Mouse (Mus musculus) intestine, postnatal 0 days (tissue): Measurements from ENCODE around the gene Dusp16. TPM values are rescaled to one million over a fixed set of nuclear protein-coding genes. Genes with fewer than 3 reads are reported as not detected.

Experiments
- ATAC-seq: fragments of 200-750 bp; cut with Nextera tagmentation; 2 replicates; pipeline ENCODE4 v1.8.0; 2017; ENCODE audit warnings: mild to moderate bottlenecking, moderate TSS enrichment, moderate library complexity
- H3K27ac ChIP-seq: fragments of 300-500 bp; sonication (generic); 2 replicates; pipeline ENCODE4 v1.5.1; 2014; ENCODE audit warnings: mild to moderate bottlenecking, low read depth, low read length, moderate library complexity
- H3K27me3 ChIP-seq: fragments of 300-500 bp; sonication (generic); replicated peaks from 2 replicates; pipeline ENCODE4 v1.6.1; 2014; ENCODE audit warnings: low read length, mixed read lengths; ENCODE audit not compliant: control insufficient read depth, insufficient read depth
- H3K36me3 ChIP-seq: fragments of 300-500 bp; sonication (generic); 2 replicates; pipeline ENCODE4 v1.6.1; 2014; ENCODE audit warnings: mild to moderate bottlenecking, moderate library complexity; ENCODE audit not compliant: control insufficient read depth, insufficient read depth
- H3K4me1 ChIP-seq: fragments of 300-500 bp; sonication (generic); replicated peaks from 2 replicates; pipeline ENCODE4 v1.6.1; 2014; ENCODE audit warnings: antibody characterized with exemption, low read length, mixed read lengths; ENCODE audit not compliant: control insufficient read depth, insufficient read depth
- H3K4me2 ChIP-seq: fragments of 300-500 bp; sonication (generic); replicated peaks from 2 replicates; pipeline ENCODE4 v1.6.1; 2014; ENCODE audit warnings: low read depth, mild to moderate bottlenecking, moderate library complexity
- H3K4me3 ChIP-seq: fragments of 300-500 bp; sonication (generic); 2 replicates; pipeline ENCODE4 v1.5.1; 2014; ENCODE audit warnings: low read depth, low read length
- H3K9ac ChIP-seq: fragments of 300-500 bp; sonication (generic); 2 replicates; pipeline ENCODE4 v1.6.1; 2014; ENCODE audit warnings: mild to moderate bottlenecking, low read depth, low read length
- H3K9me3 ChIP-seq: fragments of 300-500 bp; sonication (generic); 2 replicates; pipeline ENCODE4 v1.6.1; 2016; ENCODE audit warnings: mixed run types; ENCODE audit not compliant: control insufficient read depth
- CTCF ChIP-seq: sonication (generic); IDR thresholded peaks from 2 replicates; pipeline ENCODE4 v1.5.1; 2016; ENCODE audit warnings: low read depth, mild to moderate bottlenecking, control low read depth, antibody characterized with exemption, moderate library complexity
- WGBS: fragments of 180-500 bp; shearing (Covaris S2); extraction: QIAGEN DNeasy Blood & Tissue Kit; methylation state at CpG from one replicate; pipeline ENCODE4 v1.1.7; 2014; 5-methylcytosine and 5-hydroxymethylcytosine counted together
- polyA plus RNA-seq: library from polyadenylated mRNA; unstranded; fragments of >200 nt; fragmentation: Nextera tagmentation; extraction: Ambion mirVana; gene quantifications from 2 replicates; pipeline ENCODE4 v1.2.1, GENCODE M21; 2015

The Dusp16 gene
- polyA plus RNA-seq, 1 experiment from 2014 or later, result 6.7 TPM

- Histone ChIP-seq H3K4me1 (no peaks in the 10 kb centered on the region), H3K27ac (no peak overlapping the region), H3K27me3 (no peaks in the 10 kb centered on the region), H3K9me3 (no peaks in the 10 kb centered on the region), H3K36me3 (peaks cover 3% of the 10 kb centered on the region; the same call in 1 of the 2 replicates), H3K4me3 (no peak overlapping the region), H3K4me2 (no peak overlapping the region), H3K9ac (no peak overlapping the region)
- 64% methylated on average over 1 of the region's 1 CpGs for WGBS
- TF ChIP-seq CTCF, result no peak
- no peak for ATAC-seq
Observed at GRCm38 (mm10) chr6:134763436-134763835, 29.0 kb downstream of the Dusp16 start.

GRCm38 (mm10) chr6:134761808-134762207 lies 30.6 kb downstream of the Dusp16 start:
- Histone ChIP-seq H3K9me3 (no peaks in the 10 kb centered on the region), H3K36me3 (peaks cover 8% of the 10 kb centered on the region; the same call in 1 of the 2 replicates), H3K4me3 (no peak overlapping the region), H3K4me2 (no peak overlapping the region), H3K27ac (no peak overlapping the region), H3K27me3 (no peaks in the 10 kb centered on the region), H3K4me1 (no peaks in the 10 kb centered on the region), H3K9ac (no peak overlapping the region)
- 80% methylated on average over 2 of the region's 2 CpGs for WGBS
- TF ChIP-seq CTCF, result no peak
- no peak for ATAC-seq

DNA sequence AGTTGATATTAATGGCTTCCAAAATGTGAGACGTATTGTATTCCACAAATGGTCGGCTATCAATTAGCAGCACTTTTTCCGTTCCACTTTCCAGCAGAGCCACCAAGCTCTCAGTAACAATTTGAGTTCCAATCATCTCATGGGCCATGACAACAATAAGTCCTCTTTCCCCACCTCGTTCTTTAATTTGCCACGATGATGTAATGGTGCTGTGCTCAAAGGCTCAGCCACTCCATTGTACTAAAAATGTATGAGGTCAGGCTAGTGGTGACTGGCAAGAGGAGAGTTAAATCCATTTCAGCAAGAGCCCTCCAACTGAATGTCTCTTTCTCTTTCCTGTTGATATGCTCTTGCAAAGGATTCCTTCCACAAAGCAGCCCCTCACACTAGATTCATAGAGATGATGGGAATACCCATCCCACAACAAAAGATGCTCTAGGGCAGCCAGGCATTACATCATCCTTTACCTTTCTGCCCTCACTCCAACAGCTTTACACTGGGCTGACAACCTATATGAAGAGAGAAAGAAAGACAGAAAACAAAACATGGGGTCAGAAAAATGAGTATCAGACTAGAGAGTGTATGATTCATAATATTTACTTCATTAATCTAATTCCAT lies 31.4 kb downstream of the Dusp16 start:
- no peak for TF ChIP-seq CTCF
- 87% methylated on average over 5 of the region's 5 CpGs for WGBS
- no peak overlapping the region for H3K27ac ChIP-seq
- H3K4me1 ChIP-seq, result no peaks in the 10 kb centered on the region
- no peaks in the 10 kb centered on the region for H3K9me3 ChIP-seq
- H3K27me3 ChIP-seq, result no peaks in the 10 kb centered on the region
- no peak overlapping the region for H3K4me3 ChIP-seq
- H3K9ac ChIP-seq, result no peak overlapping the region
- no peak overlapping the region for H3K4me2 ChIP-seq
- no peak for ATAC-seq
- H3K36me3 ChIP-seq, result peaks cover 12% of the 10 kb centered on the region

DNA sequence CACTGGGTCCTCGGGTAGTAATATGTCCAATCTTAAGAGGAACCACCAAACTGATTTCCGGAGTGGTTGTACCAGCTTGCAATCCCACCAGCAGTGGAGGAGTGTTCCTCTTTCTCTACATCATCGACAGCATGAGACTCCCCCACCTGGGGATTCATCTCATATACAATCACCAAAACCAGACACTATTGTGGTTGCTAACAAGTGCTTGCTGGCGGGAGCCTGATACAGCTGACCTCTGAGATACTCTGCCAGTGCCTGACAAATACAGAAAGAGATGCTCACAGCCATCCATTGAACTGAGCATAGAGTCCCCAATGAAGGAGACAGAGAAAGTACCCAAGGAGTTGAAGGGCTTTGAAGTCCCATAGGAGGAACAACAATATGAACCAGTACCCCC lies 36.4 kb downstream of the Dusp16 start:
- WGBS, result 92% methylated on average over 4 of the region's 4 CpGs
- H3K27me3 ChIP-seq, result no peaks in the 10 kb centered on the region
- no peak overlapping the region for H3K9ac ChIP-seq
- H3K4me3 ChIP-seq, result no peak overlapping the region
- no peak for TF ChIP-seq CTCF
- peaks cover 26% of the 10 kb centered on the region for H3K36me3 ChIP-seq
- peaks cover 8% of the 10 kb centered on the region; the same call in 1 of the 2 replicates for H3K4me1 ChIP-seq
- H3K9me3 ChIP-seq, result no peaks in the 10 kb centered on the region
- H3K4me2 ChIP-seq, result no peak overlapping the region
- no peak overlapping the region for H3K27ac ChIP-seq
- no peak for ATAC-seq

DNA sequence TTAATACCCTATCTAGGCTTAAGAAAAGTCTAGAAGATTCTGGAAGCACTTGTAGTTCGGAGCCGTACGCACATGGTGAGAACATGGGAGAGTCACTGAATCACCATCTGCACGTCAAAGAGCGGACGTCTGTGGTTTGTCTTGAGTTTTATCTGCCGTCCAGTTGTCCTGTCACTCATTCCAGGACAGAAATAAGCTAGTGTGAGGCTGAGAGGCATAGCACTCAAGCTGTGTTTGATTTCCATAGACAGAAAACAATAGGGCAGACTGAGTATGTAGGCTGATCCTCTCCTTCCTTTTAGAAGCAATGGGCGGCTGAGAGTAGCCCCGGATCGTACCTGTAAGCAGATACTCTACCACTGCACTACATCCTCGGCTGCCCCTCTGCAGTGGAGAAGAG lies 38.6 kb downstream of the Dusp16 start:
- Histone ChIP-seq H3K27ac (no peak overlapping the region), H3K4me2 (no peak overlapping the region), H3K36me3 (peaks cover 26% of the 10 kb centered on the region), H3K9me3 (no peaks in the 10 kb centered on the region), H3K4me1 (peaks cover 8% of the 10 kb centered on the region; the same call in 1 of the 2 replicates), H3K27me3 (no peaks in the 10 kb centered on the region), H3K4me3 (no peak overlapping the region), H3K9ac (no peak overlapping the region)
- no peak for ATAC-seq
- TF ChIP-seq CTCF, result no peak
- WGBS, result 94% methylated on average over 11 of the region's 11 CpGs

DNA sequence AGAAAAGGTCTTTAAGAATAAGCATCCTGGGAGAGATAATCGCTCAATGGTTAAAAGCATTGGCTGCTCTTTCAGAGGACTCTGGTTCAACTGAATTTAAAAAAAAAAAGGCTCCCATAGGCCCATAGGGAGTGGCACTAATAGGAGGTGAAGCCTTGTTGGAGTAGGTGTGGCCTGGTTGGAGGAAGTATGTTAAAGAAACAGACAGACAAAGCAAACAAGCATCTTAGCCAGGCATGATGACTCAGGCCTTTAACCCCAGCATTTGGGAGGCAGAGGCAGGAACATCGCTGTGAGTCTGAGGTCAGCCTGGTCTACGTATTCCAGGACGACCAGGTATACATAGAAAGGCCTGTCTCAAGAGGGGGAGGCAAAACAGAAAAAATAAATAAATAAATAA lies 39.0 kb downstream of the Dusp16 start:
- peaks cover 8% of the 10 kb centered on the region; the same call in 1 of the 2 replicates for H3K4me1 ChIP-seq
- 84% methylated on average over 4 of the region's 4 CpGs for WGBS
- no peak overlapping the region for H3K27ac ChIP-seq
- H3K27me3 ChIP-seq, result no peaks in the 10 kb centered on the region
- H3K36me3 ChIP-seq, result peaks cover 23% of the 10 kb centered on the region
- H3K4me2 ChIP-seq, result no peak overlapping the region
- no peak for ATAC-seq
- no peak overlapping the region for H3K9ac ChIP-seq
- H3K4me3 ChIP-seq, result no peak overlapping the region
- no peaks in the 10 kb centered on the region for H3K9me3 ChIP-seq
- no peak for TF ChIP-seq CTCF
